Mouse (Mus musculus): ENCODE data around the gene Prpsap1. TPM values are rescaled to one million over a fixed set of nuclear protein-coding genes. Genes with fewer than 3 reads are reported as not detected.

The Prpsap1 gene
- polyA plus RNA-seq, 1 experiment, result 451 TPM

DNA sequence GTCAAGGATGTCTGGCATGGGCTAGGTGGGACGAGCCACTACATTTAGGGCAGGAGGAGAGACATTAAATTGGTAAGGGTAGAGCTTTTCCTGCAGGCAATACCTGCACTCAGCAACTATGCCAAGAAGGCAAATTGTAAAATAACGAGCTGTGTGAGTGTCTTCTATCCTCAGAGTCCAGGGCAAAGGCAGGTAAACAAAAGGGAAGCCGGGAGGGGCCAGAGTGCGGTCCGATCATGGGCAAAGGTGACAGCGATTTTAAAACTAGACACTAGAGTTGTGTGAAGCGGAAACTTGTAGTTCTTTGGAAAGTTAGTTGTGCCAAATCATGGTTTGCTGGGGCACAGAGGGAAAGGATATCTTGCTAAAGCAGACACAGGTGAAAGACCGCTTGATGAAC, 9.7 kb downstream of the Prpsap1 start:
- no peak for TF ChIP-seq POLR2A (IDR thresholded peaks at IDR 0.05; ENCODE audit: low read depth, low read length)
- TF ChIP-seq CTCF (IDR thresholded peaks at IDR 0.05; ENCODE audit: extremely low read depth, insufficient read length, insufficient replicate concordance, low read depth, low read length), result no peak
- 73% methylated on average over 8 of the region's 8 CpGs for WGBS
- Histone ChIP-seq H3K36me3 (ENCODE audit: control insufficient read depth, insufficient read depth, low read length) (peaks cover 79% of the 10 kb centered on the region), H3K27ac (ENCODE audit: insufficient read depth, low read depth, low read length) (no peak overlapping the region), H3K27me3 (ENCODE audit: control insufficient read depth, insufficient read depth, low read length) (no peaks in the 10 kb centered on the region), H3K4me3 (ENCODE audit: low read depth, low read length) (no peak overlapping the region), H3K4me1 (ENCODE audit: control insufficient read depth, insufficient read depth, insufficient read length, low read length) (no peaks in the 10 kb centered on the region)

DNA sequence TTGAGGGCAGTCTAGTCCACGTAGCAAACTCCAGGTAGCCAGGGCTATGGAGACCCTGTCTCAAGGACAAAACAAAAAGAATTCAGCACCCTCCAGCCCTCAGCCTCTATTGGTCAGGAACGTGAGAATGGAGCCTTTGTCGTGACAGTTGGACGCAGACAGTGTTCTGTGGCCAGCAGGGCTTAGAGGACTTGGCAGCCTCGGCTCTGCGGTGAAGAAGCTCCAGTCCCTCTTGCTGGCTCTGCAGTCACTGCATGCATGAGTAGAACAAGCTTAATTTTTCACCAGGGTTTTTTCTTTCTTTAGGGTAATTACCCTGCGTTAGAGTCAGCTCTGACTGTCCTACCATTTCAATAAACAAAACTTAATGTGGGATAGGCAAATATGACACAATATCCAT, 12.2 kb downstream of the Prpsap1 start:
- Histone ChIP-seq H3K27me3 (ENCODE audit: control insufficient read depth, insufficient read depth, low read length) (no peaks in the 10 kb centered on the region), H3K4me3 (ENCODE audit: low read depth, low read length) (no peak overlapping the region), H3K36me3 (ENCODE audit: control insufficient read depth, insufficient read depth, low read length) (peaks cover 89% of the 10 kb centered on the region), H3K27ac (ENCODE audit: insufficient read depth, low read depth, low read length) (no peak overlapping the region), H3K4me1 (ENCODE audit: control insufficient read depth, insufficient read depth, insufficient read length, low read length) (no peaks in the 10 kb centered on the region)
- TF ChIP-seq POLR2A (IDR thresholded peaks at IDR 0.05; ENCODE audit: low read depth, low read length) (no peak), CTCF (IDR thresholded peaks at IDR 0.05; ENCODE audit: extremely low read depth, insufficient read length, insufficient replicate concordance, low read depth, low read length) (no peak)
- WGBS, result 84% methylated on average over 7 of the region's 7 CpGs

DNA sequence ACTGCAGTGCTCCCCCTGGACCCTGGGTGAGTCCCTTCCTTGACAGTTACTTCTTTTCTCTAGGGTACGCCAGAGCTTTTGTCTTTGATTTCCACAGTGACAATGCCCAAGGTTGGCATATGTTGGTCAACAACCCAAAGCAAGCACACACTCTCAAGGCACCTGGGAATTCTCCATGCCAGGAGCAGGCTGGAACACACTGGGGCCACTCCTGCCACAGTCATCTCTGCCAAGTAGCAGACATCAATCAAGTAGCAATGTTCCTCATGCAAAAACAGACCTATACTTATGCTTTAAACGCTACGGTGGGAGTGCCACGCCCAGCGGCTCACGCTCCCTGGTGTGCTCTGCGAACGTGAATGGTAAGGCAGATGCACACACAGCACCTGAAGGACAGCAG, 13.0 kb downstream of the Prpsap1 start:
- no peak overlapping the region for H3K4me3 ChIP-seq (ENCODE audit: low read depth, low read length)
- no peak overlapping the region for H3K27ac ChIP-seq (ENCODE audit: insufficient read depth, low read depth, low read length)
- WGBS, result 84% methylated on average over 8 of the region's 8 CpGs
- H3K27me3 ChIP-seq (ENCODE audit: control insufficient read depth, insufficient read depth, low read length), result no peaks in the 10 kb centered on the region
- no peaks in the 10 kb centered on the region for H3K4me1 ChIP-seq (ENCODE audit: control insufficient read depth, insufficient read depth, insufficient read length, low read length)
- TF ChIP-seq CTCF (IDR thresholded peaks at IDR 0.05; ENCODE audit: extremely low read depth, insufficient read length, insufficient replicate concordance, low read depth, low read length), result no peak
- TF ChIP-seq POLR2A (IDR thresholded peaks at IDR 0.05; ENCODE audit: low read depth, low read length), result no peak
- peaks cover 88% of the 10 kb centered on the region for H3K36me3 ChIP-seq (ENCODE audit: control insufficient read depth, insufficient read depth, low read length)

DNA sequence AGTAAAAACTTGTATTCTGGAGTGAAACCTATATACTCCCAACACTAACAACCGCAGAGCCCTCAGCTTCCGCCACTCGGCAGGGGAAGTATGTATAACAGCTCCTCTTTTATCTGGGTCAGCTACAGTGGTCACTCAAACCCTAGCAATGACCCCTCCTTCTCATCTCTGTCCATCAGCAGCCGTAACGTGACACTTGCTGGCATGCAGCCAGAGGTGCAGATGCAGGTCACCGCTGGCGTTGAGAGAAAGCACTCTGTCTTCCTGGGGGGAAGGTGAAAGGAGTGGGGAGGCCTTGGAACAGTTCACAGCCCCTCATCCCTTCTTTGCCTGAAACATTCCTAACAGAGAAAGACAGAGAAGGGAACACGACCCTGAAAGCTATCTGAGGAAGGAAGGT, 14.2 kb downstream of the Prpsap1 start:
- peaks cover 89% of the 10 kb centered on the region for H3K36me3 ChIP-seq (ENCODE audit: control insufficient read depth, insufficient read depth, low read length)
- H3K27me3 ChIP-seq (ENCODE audit: control insufficient read depth, insufficient read depth, low read length), result no peaks in the 10 kb centered on the region
- H3K27ac ChIP-seq (ENCODE audit: insufficient read depth, low read depth, low read length), result no peak overlapping the region
- 63% methylated on average over 8 of the region's 8 CpGs for WGBS
- H3K4me3 ChIP-seq (ENCODE audit: low read depth, low read length), result no peak overlapping the region
- no peaks in the 10 kb centered on the region for H3K4me1 ChIP-seq (ENCODE audit: control insufficient read depth, insufficient read depth, insufficient read length, low read length)
- TF ChIP-seq POLR2A (IDR thresholded peaks at IDR 0.05; ENCODE audit: low read depth, low read length) (no peak), CTCF (IDR thresholded peaks at IDR 0.05; ENCODE audit: extremely low read depth, insufficient read length, insufficient replicate concordance, low read depth, low read length) (no peak)

DNA sequence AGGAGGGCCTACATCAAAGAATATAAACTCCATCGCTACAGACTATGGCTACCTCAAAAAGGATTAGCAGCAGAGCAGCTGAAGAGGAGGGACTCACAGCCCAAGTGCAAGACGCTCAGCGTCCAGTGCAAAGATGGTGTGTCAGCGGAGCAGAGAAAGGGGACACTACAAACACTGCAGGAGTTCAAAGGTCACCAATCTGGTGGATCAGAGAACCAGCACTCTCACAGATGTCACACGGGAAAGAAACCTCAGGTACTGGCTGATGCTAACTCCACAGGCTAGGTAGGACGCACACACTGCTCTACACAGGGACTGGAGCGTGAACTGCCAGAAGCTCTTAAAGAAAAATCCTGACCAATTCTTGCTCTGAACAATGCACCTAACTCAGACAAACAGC, 15.0 kb downstream of the Prpsap1 start:
- H3K27ac ChIP-seq (ENCODE audit: insufficient read depth, low read depth, low read length), result no peak overlapping the region
- 88% methylated on average over 7 of the region's 7 CpGs for WGBS
- peaks cover 85% of the 10 kb centered on the region for H3K36me3 ChIP-seq (ENCODE audit: control insufficient read depth, insufficient read depth, low read length)
- no peak overlapping the region for H3K4me3 ChIP-seq (ENCODE audit: low read depth, low read length)
- H3K4me1 ChIP-seq (ENCODE audit: control insufficient read depth, insufficient read depth, insufficient read length, low read length), result no peaks in the 10 kb centered on the region
- no peaks in the 10 kb centered on the region for H3K27me3 ChIP-seq (ENCODE audit: control insufficient read depth, insufficient read depth, low read length)
- TF ChIP-seq CTCF (IDR thresholded peaks at IDR 0.05; ENCODE audit: extremely low read depth, insufficient read length, insufficient replicate concordance, low read depth, low read length), result no peak
- TF ChIP-seq POLR2A (IDR thresholded peaks at IDR 0.05; ENCODE audit: low read depth, low read length), result no peak

DNA sequence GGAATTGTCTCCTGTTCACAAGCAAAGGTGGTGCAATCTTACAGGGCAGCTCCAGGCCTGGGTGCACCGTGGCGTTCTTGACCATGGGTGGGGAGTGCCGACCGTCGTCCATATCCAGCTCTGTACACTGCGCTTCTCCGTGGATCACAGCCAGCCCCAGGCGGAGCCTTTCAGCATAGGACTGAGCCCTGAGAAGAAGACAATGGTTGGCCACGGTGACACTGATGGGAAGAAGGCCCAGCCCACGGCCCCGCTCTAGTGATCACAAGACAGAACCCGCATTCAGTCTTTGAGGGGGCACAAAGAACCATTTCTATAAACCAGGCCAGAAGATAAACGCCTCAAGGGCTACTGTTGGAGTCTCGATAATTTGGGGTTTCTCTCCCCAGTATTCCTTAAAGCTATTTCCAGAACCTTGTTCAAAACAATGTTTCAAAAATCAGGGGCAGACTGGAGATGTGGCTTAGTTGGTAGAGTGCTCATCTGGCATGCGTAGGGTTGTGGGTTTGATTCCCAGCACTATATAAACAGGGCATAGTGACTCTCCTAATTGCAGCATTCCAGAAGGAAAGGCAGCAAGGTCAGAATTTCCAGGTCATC, 16.7 kb downstream of the Prpsap1 start:
- H3K4me3 ChIP-seq (ENCODE audit: low read depth, low read length), result no peak overlapping the region
- TF ChIP-seq CTCF (IDR thresholded peaks at IDR 0.05; ENCODE audit: extremely low read depth, insufficient read length, insufficient replicate concordance, low read depth, low read length) (no peak), POLR2A (IDR thresholded peaks at IDR 0.05; ENCODE audit: low read depth, low read length) (no peak)
- WGBS, result 90% methylated on average over 15 of the region's 15 CpGs
- no peaks in the 10 kb centered on the region for H3K4me1 ChIP-seq (ENCODE audit: control insufficient read depth, insufficient read depth, insufficient read length, low read length)
- H3K36me3 ChIP-seq (ENCODE audit: control insufficient read depth, insufficient read depth, low read length), result peaks cover 89% of the 10 kb centered on the region
- H3K27me3 ChIP-seq (ENCODE audit: control insufficient read depth, insufficient read depth, low read length), result no peaks in the 10 kb centered on the region
- H3K27ac ChIP-seq (ENCODE audit: insufficient read depth, low read depth, low read length), result no peak overlapping the region

DNA sequence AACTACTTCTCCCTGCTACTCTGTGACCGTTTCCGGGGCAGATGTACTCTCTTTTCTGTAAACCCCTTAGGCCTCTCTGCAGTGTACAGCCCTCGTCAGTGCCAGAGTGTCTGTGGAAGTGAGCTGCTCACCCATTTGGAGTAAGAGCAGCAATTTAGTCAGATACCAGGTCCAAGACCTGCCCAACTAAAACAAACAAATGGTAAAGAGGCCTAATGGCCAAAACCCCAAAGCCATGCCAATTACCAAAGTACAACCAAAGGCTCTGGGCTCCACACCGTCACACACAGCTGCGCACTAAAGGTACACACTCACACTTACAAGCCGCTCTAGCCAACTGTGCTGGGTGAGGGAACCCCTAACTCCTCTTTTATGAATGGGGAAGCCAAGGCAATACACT, 17.3 kb downstream of the Prpsap1 start:
- TF ChIP-seq CTCF (IDR thresholded peaks at IDR 0.05; ENCODE audit: extremely low read depth, insufficient read length, insufficient replicate concordance, low read depth, low read length), result no peak
- no peak for TF ChIP-seq POLR2A (IDR thresholded peaks at IDR 0.05; ENCODE audit: low read depth, low read length)
- Histone ChIP-seq H3K4me1 (ENCODE audit: control insufficient read depth, insufficient read depth, insufficient read length, low read length) (no peaks in the 10 kb centered on the region), H3K4me3 (ENCODE audit: low read depth, low read length) (no peak overlapping the region), H3K27ac (ENCODE audit: insufficient read depth, low read depth, low read length) (no peak overlapping the region), H3K27me3 (ENCODE audit: control insufficient read depth, insufficient read depth, low read length) (no peaks in the 10 kb centered on the region), H3K36me3 (ENCODE audit: control insufficient read depth, insufficient read depth, low read length) (peaks cover 90% of the 10 kb centered on the region)
- 71% methylated on average over 6 of the region's 6 CpGs for WGBS

Measured in small intestine, adult 2 months (tissue).